Mouse (Mus musculus) lung, embryonic 14.5 days (tissue): Measurements from ENCODE around the gene Fsd1. TPM values are rescaled to one million over a fixed set of nuclear protein-coding genes. Genes with fewer than 3 reads are reported as not detected.
A peak's percentile ranks its signal among the peaks of the same experiment; 100 is the strongest.

Experiments
- ATAC-seq: fragments of 200-750 bp; cut with Nextera tagmentation; 2 replicates; pipeline ENCODE4 v1.8.0; 2017; ENCODE audit warnings: mild to moderate bottlenecking, moderate TSS enrichment, moderate library complexity; ENCODE audit not compliant: insufficient read depth
- DNase-seq: peaks from one replicate; pipeline ENCODE4 v3.0.0-alpha.2; 2015
- H3K27ac ChIP-seq: fragments of 300-500 bp; sonication (generic); 2 replicates; pipeline ENCODE4 v1.5.1; 2014; ENCODE audit warnings: low read depth, mild to moderate bottlenecking, moderate library complexity
- H3K27me3 ChIP-seq: fragments of 300-500 bp; sonication (generic); 2 replicates; pipeline ENCODE4 v1.6.1; 2014; ENCODE audit warnings: low read length, control low read depth; ENCODE audit not compliant: insufficient read depth
- H3K36me3 ChIP-seq: fragments of 300-500 bp; sonication (generic); 2 replicates; pipeline ENCODE4 v1.6.1; 2014; ENCODE audit warnings: control low read depth; ENCODE audit not compliant: insufficient read depth
- H3K4me1 ChIP-seq: fragments of 300-500 bp; sonication (generic); 2 replicates; pipeline ENCODE4 v1.6.1; 2014; ENCODE audit warnings: antibody characterized with exemption, control low read depth; ENCODE audit not compliant: insufficient read depth
- H3K4me2 ChIP-seq: fragments of 300-500 bp; sonication (generic); 2 replicates; pipeline ENCODE4 v1.6.1; 2014; ENCODE audit warnings: mild to moderate bottlenecking
- H3K4me3 ChIP-seq: fragments of 300-500 bp; sonication (generic); 2 replicates; pipeline ENCODE4 v1.5.1; 2014; ENCODE audit warnings: low read depth, low read length
- H3K9ac ChIP-seq: fragments of 300-500 bp; sonication (generic); 2 replicates; pipeline ENCODE4 v1.6.1; 2014
- H3K9me3 ChIP-seq: fragments of 300-500 bp; sonication (generic); 2 replicates; pipeline ENCODE4 v1.6.1; 2016; ENCODE audit warnings: low read depth, low read length, control low read depth
- CTCF ChIP-seq: IDR thresholded peaks from 2 replicates; pipeline ENCODE4 v1.5.1; 2016; ENCODE audit warnings: antibody characterized with exemption, low read depth
- WGBS: fragments of 180-500 bp; shearing (Covaris S2); extraction: QIAGEN DNeasy Blood & Tissue Kit; methylation state at CpG from one replicate; pipeline ENCODE4 v1.1.7; 2014; 5-methylcytosine and 5-hydroxymethylcytosine counted together
- polyA plus RNA-seq: library from polyadenylated mRNA; unstranded; fragments of >200 nt; fragmentation: Nextera tagmentation; extraction: Ambion mirVana; gene quantifications from 2 replicates; pipeline ENCODE4 v1.2.1, GENCODE M21; 2014

The Fsd1 gene
- polyA plus RNA-seq, 1 experiment from 2014 or later, result 11.5 TPM

DNA sequence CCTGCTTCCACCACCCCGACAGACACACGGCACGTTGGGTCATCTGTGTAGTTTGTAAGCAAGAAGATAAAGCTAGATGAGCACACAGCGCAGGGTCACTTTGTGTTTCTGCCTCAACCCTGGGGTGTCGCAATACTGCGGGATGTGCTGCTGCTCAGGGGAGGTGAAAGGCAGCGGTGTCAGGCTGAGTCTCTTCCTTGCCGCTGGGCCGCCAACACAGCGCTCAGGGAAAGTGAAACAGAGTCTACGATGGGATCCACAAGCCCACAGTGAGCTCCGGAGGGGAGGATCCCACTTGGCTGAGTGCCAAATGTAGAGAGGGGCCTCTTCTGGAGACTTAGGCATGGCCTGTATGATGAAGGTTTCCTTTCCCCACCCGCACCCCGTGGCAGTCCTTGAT is 23.1 kb upstream of the Fsd1 start:
- no peak overlapping the region for H3K4me2 ChIP-seq
- no peaks in the 10 kb centered on the region for H3K9me3 ChIP-seq
- ATAC-seq, result no peak
- TF ChIP-seq CTCF, result no peak
- peaks cover 52% of the 10 kb centered on the region; the same call in 1 of the 2 replicates for H3K36me3 ChIP-seq
- no peaks in the 10 kb centered on the region for H3K4me1 ChIP-seq
- no peak overlapping the region for H3K4me3 ChIP-seq
- H3K9ac ChIP-seq, result no peak overlapping the region; the same call in 1 of the 2 replicates
- H3K27ac ChIP-seq, result no peak overlapping the region; the same call in 1 of the 2 replicates
- 55% methylated on average over 14 of the region's 14 CpGs for WGBS
- no peaks in the 10 kb centered on the region for H3K27me3 ChIP-seq
- DNase-seq, result peak; percentile 56

- no peak overlapping the region for H3K4me3 ChIP-seq
- H3K4me1 ChIP-seq, result no peaks in the 10 kb centered on the region
- peaks cover 57% of the 10 kb centered on the region; the same call in 1 of the 2 replicates for H3K36me3 ChIP-seq
- H3K4me2 ChIP-seq, result no peak overlapping the region
- H3K27me3 ChIP-seq, result no peaks in the 10 kb centered on the region
- H3K9ac ChIP-seq, result no peak overlapping the region
- H3K9me3 ChIP-seq, result no peaks in the 10 kb centered on the region
- ATAC-seq, result no peak
- no peak for DNase-seq
- no peak for TF ChIP-seq CTCF
- WGBS, result 92% methylated on average over 10 of the region's 10 CpGs
- no peak overlapping the region for H3K27ac ChIP-seq
These were observed 21.8 kb upstream of the Fsd1 start for GRCm38 (mm10) chr17:55964496-55964895.

DNA sequence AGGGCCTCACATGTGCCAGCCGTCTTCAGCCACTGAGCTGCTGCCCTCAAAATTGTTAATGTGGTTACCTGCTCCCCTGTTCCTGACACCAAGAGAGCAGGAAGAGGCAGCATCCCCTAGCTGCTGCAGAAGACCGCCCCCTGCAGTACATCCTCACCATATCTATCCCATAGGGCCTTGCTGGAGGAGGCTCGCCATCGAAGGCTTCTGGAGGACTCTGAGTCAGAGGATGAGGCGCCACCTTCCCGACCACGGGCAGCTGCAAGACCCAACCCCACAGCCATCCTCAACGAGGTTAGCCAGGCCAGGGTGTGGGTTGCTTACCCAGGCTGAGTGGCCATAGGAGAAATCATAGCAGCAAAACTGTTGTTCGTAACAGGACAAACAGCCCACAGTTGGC is 21.3 kb upstream of the Fsd1 start:
- H3K4me2 ChIP-seq, result no peak overlapping the region
- 80% methylated on average over 9 of the region's 9 CpGs for WGBS
- no peak for DNase-seq
- no peak overlapping the region for H3K9ac ChIP-seq
- no peak for ATAC-seq
- H3K4me3 ChIP-seq, result no peak overlapping the region
- H3K4me1 ChIP-seq, result no peaks in the 10 kb centered on the region
- no peak for TF ChIP-seq CTCF
- peaks cover 57% of the 10 kb centered on the region; the same call in 1 of the 2 replicates for H3K36me3 ChIP-seq
- H3K27me3 ChIP-seq, result 0 out of 2 replicates have a peak, but pooled peaks cover 2% of the 10 kb centered on the region
- H3K27ac ChIP-seq, result no peak overlapping the region
- no peaks in the 10 kb centered on the region for H3K9me3 ChIP-seq

- no peak for TF ChIP-seq CTCF
- peaks cover 49% of the 10 kb centered on the region; the same call in 1 of the 2 replicates for H3K36me3 ChIP-seq
- no peak overlapping the region for H3K27ac ChIP-seq
- no peak overlapping the region for H3K9ac ChIP-seq
- no peak for DNase-seq
- 91% methylated on average over 4 of the region's 4 CpGs for WGBS
- H3K4me1 ChIP-seq, result 0 out of 2 replicates have a peak, but pooled peaks cover 3% of the 10 kb centered on the region
- peaks cover 16% of the 10 kb centered on the region; the same call in 1 of the 2 replicates for H3K27me3 ChIP-seq
- H3K9me3 ChIP-seq, result no peaks in the 10 kb centered on the region
- H3K4me2 ChIP-seq, result no peak overlapping the region
- no peak overlapping the region for H3K4me3 ChIP-seq
- no peak for ATAC-seq
These were observed 19.1 kb upstream of the Fsd1 start for GRCm38 (mm10) chr17:55967186-55967585.

DNA sequence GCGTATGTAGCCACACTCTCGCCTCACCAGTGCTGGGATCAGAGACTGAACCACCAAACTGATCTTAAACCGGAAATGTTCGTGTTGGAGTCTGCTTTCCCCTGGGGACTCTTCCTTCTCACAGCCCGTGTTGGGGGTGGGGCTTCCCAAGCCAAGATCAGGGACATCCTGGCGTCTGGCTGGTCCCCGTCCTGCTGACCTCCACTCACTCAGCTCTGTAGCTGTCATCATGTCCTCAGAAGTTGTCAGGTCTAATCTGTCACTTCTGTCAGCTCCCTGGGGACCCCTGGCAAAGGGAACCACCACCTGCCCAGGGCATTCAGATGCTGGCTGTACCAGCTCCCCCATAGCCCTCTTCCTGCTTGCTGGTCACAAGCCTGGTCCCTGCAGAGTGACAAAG is 18.1 kb upstream of the Fsd1 start:
- peaks cover 42% of the 10 kb centered on the region; the same call in 1 of the 2 replicates for H3K36me3 ChIP-seq
- no peak overlapping the region for H3K27ac ChIP-seq
- H3K4me3 ChIP-seq, result no peak overlapping the region
- 46% methylated on average over 7 of the region's 7 CpGs for WGBS
- peaks cover 16% of the 10 kb centered on the region; the same call in 1 of the 2 replicates for H3K27me3 ChIP-seq
- ATAC-seq (no peak), DNase-seq (no peak)
- TF ChIP-seq CTCF, result no peak
- 0 out of 2 replicates have a peak, but pooled peaks cover 3% of the 10 kb centered on the region for H3K4me1 ChIP-seq
- no peak overlapping the region for H3K9ac ChIP-seq
- H3K4me2 ChIP-seq, result no peak overlapping the region
- no peaks in the 10 kb centered on the region for H3K9me3 ChIP-seq

GRCm38 (mm10) chr17:55969560-55969959 is 16.7 kb upstream of the Fsd1 start:
- 0 out of 2 replicates have a peak overlapping the region, but pooled peaks have one; percentile 90 for H3K4me2 ChIP-seq
- no peak for DNase-seq

DNA sequence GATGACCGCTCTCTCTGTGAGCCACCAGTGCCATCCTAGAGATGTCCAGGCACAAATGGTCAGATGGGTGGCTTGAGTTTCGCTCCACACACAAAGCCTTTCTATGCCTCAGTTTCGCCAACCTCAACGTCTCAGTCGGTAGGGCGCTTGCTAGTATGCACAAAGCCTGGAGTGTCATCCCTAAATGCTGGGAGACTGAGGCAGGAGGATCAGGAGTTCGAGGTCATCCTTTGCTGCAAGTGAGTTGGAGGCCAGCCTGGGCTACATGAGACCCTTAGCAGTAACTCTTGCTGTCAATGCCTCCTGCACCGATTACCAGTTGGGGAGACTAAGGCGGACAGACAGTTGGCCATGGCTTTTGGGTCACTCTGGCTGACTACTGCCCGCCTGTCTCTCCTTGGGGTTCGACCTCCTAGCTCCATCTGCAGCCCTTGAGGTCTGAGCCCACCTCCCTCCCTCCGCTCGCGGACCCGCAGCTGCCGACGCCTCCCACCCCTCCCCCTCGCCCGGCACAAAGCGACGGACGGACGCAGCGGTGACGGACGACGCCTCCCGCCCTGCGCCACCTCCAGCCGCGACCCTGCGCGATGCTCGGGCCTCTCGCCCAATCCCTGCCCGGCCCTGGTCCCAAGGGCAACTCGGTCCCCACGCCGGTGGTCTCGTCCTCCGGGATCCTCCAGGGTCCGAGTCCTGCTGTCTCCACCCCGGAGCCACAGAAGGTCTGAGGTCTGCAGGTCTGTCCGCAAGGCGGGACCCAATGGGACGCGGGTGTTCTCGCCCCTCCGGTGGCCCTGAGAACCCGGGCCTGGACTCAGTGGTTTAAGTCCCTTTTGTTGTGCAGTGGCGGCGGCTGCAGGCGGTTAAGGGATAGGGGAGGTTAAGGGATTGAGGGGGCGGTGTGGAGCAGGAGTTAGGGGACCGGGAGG is 16.1 kb upstream of the Fsd1 start, which contains the start of gene Shd:
Gene Shd, plus strand, starts transcription at position 502 of the 926 bp plus-strand sequence.
- peak within 1 kb of the TSS; percentile 65 for H3K9ac ChIP-seq
- H3K4me3 ChIP-seq, result peak within 1 kb of the TSS; percentile 48
- peaks cover 25% of the 10 kb centered on the region; the same call in 1 of the 2 replicates for H3K36me3 ChIP-seq
- peak; percentile 68 for ATAC-seq
- H3K27me3 ChIP-seq, result peaks cover 16% of the 10 kb centered on the region; the same call in 1 of the 2 replicates
- 8% methylated on average over 55 of the region's 55 CpGs for WGBS
- no peak within 1 kb of the TSS for H3K27ac ChIP-seq
- no peaks in the 10 kb centered on the region for H3K9me3 ChIP-seq
- DNase-seq, result peak; percentile 59
- H3K4me1 ChIP-seq, result 0 out of 2 replicates have a peak, but pooled peaks cover 3% of the 10 kb centered on the region
- H3K4me2 ChIP-seq, result peak within 1 kb of the TSS; percentile 90
- 0 out of 2 replicates have a peak, but pooled peaks have one; percentile 18 for TF ChIP-seq CTCF

More at GRCm38 (mm10) chr17:55969560-55969959, 16.7 kb upstream of the Fsd1 start:
- H3K4me1 ChIP-seq, result 0 out of 2 replicates have a peak, but pooled peaks cover 3% of the 10 kb centered on the region
- no peak overlapping the region for H3K9ac ChIP-seq
- no peak for TF ChIP-seq CTCF
- no peak overlapping the region for H3K4me3 ChIP-seq
- no peaks in the 10 kb centered on the region for H3K9me3 ChIP-seq
- H3K27me3 ChIP-seq, result peaks cover 16% of the 10 kb centered on the region; the same call in 1 of the 2 replicates
- ATAC-seq, result no peak
- no peak overlapping the region for H3K27ac ChIP-seq
- WGBS, result 49% methylated on average over 14 of the region's 14 CpGs
- peaks cover 32% of the 10 kb centered on the region; the same call in 1 of the 2 replicates for H3K36me3 ChIP-seq
